Mouse (Mus musculus): ENCODE results near the gene Eps8. TPM values are rescaled to one million over a fixed set of nuclear protein-coding genes. Genes with fewer than 3 reads are reported as not detected.
A peak's percentile ranks its signal among the peaks of the same experiment; 100 is the strongest.

Eps8 gene
- polyA plus RNA-seq, 1 experiment from 2014 or later, result 2.5 TPM

DNA sequence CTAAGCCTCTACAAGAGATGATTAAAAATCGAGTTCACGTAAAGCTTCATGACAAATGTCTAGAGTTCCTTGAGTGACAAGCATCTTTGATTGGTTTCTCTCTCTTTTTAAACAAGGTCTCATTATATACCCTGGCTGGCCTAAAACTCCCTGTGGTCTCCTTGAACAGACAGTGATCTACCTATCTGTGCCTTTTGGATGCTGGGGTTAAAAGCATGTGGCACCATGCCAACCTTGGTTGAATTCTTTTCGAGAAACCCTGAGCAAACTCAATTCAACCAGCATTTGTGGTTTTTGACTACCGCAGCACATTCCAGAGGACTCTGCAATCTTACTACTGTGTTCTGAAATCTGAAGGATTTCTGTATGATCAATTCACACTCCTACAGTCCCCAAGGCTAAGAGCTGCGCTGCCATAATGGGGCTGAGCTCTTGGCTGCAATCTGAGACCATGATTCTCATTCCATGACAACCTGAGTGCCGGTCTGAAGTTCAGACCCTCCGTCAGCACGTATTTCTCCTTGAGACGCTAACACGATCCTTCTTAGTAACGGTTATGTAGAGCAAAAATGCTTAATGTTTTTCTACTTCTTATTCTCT is 33.9 kb upstream of the Eps8 start:
- H3K27me3 ChIP-seq (replicated peaks; ENCODE audit: control insufficient read depth, insufficient read depth, low read length), result no peaks in the 10 kb centered on the region
- DNase-seq (ENCODE audit: low spot score), result no peak
- no peak overlapping the region for H3K27ac ChIP-seq (ENCODE audit: low read depth, low read length)
- no peak overlapping the region for H3K4me2 ChIP-seq
- no peaks in the 10 kb centered on the region for H3K4me1 ChIP-seq (replicated peaks; ENCODE audit: control insufficient read depth, insufficient read depth, low read length)
- 89% methylated on average over 11 of the region's 11 CpGs for WGBS
- H3K36me3 ChIP-seq (ENCODE audit: control insufficient read depth, insufficient read depth, low read length), result no peaks in the 10 kb centered on the region
- no peak overlapping the region for H3K4me3 ChIP-seq (ENCODE audit: low read depth, low read length)
- ATAC-seq (replicated peaks; ENCODE audit: low FRiP score), result no peak
- H3K9me3 ChIP-seq (ENCODE audit: control insufficient read depth, low read length), result no peaks in the 10 kb centered on the region
- H3K9ac ChIP-seq (ENCODE audit: low read depth, low read length), result no peak overlapping the region

GRCm38 (mm10) chr6:137688079-137688478 is 33.4 kb upstream of the Eps8 start:
- no peaks in the 10 kb centered on the region for H3K9me3 ChIP-seq (ENCODE audit: control insufficient read depth, low read length)
- no peaks in the 10 kb centered on the region for H3K36me3 ChIP-seq (ENCODE audit: control insufficient read depth, insufficient read depth, low read length)
- no peak for DNase-seq (ENCODE audit: low spot score)
- H3K4me3 ChIP-seq (ENCODE audit: low read depth, low read length), result no peak overlapping the region
- H3K4me2 ChIP-seq, result no peak overlapping the region
- 79% methylated on average over 3 of the region's 3 CpGs for WGBS
- no peaks in the 10 kb centered on the region for H3K4me1 ChIP-seq (replicated peaks; ENCODE audit: control insufficient read depth, insufficient read depth, low read length)
- no peak overlapping the region for H3K9ac ChIP-seq (ENCODE audit: low read depth, low read length)
- H3K27ac ChIP-seq (ENCODE audit: low read depth, low read length), result no peak overlapping the region
- no peak for ATAC-seq (replicated peaks; ENCODE audit: low FRiP score)
- H3K27me3 ChIP-seq (replicated peaks; ENCODE audit: control insufficient read depth, insufficient read depth, low read length), result no peaks in the 10 kb centered on the region

DNA sequence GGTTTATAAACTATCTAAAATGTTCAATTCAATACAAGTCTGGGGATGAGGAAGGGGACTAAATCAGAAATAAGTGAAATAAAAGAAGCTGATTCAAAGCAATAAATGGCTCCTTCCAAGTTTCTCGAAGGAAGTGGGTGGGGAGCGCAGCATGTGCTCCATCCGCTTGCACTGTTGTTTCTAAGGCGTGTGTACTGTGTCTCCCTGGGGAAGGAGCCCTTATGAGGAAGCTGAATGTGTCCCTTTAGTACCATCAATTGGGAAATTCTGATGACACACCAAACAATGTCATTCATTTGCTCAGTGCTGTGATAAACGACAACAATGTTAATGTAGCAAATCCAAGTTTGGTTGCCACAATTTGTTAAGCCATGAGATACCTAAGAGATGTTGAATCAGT is 33.0 kb upstream of the Eps8 start:
- ATAC-seq (replicated peaks; ENCODE audit: low FRiP score) (no peak), DNase-seq (ENCODE audit: low spot score) (no peak)
- Histone ChIP-seq H3K36me3 (ENCODE audit: control insufficient read depth, insufficient read depth, low read length) (no peaks in the 10 kb centered on the region), H3K27ac (ENCODE audit: low read depth, low read length) (no peak overlapping the region), H3K4me3 (ENCODE audit: low read depth, low read length) (no peak overlapping the region), H3K9ac (ENCODE audit: low read depth, low read length) (no peak overlapping the region), H3K27me3 (replicated peaks; ENCODE audit: control insufficient read depth, insufficient read depth, low read length) (no peaks in the 10 kb centered on the region), H3K9me3 (ENCODE audit: control insufficient read depth, low read length) (no peaks in the 10 kb centered on the region), H3K4me2 (no peak overlapping the region), H3K4me1 (replicated peaks; ENCODE audit: control insufficient read depth, insufficient read depth, low read length) (no peaks in the 10 kb centered on the region)
- 85% methylated on average over 5 of the region's 5 CpGs for WGBS

- H3K27ac ChIP-seq (ENCODE audit: low read depth, low read length), result no peak overlapping the region
- H3K9me3 ChIP-seq (ENCODE audit: control insufficient read depth, low read length), result no peaks in the 10 kb centered on the region
- 77% methylated on average over 2 of the region's 2 CpGs for WGBS
- no peak overlapping the region for H3K4me3 ChIP-seq (ENCODE audit: low read depth, low read length)
- H3K4me2 ChIP-seq, result no peak overlapping the region
- H3K27me3 ChIP-seq (replicated peaks; ENCODE audit: control insufficient read depth, insufficient read depth, low read length), result no peaks in the 10 kb centered on the region
- H3K36me3 ChIP-seq (ENCODE audit: control insufficient read depth, insufficient read depth, low read length), result no peaks in the 10 kb centered on the region
- DNase-seq (ENCODE audit: low spot score) (no peak), ATAC-seq (replicated peaks; ENCODE audit: low FRiP score) (no peak)
- H3K4me1 ChIP-seq (replicated peaks; ENCODE audit: control insufficient read depth, insufficient read depth, low read length), result no peaks in the 10 kb centered on the region
- no peak overlapping the region for H3K9ac ChIP-seq (ENCODE audit: low read depth, low read length)
These were observed 28.0 kb upstream of the Eps8 start for GRCm38 (mm10) chr6:137682629-137683028.

GRCm38 (mm10) chr6:137681000-137681399 is 26.3 kb upstream of the Eps8 start:
- DNase-seq (ENCODE audit: low spot score) (no peak), ATAC-seq (replicated peaks; ENCODE audit: low FRiP score) (no peak)
- H3K9me3 ChIP-seq (ENCODE audit: control insufficient read depth, low read length), result no peaks in the 10 kb centered on the region
- H3K36me3 ChIP-seq (ENCODE audit: control insufficient read depth, insufficient read depth, low read length), result no peaks in the 10 kb centered on the region
- no peaks in the 10 kb centered on the region for H3K27me3 ChIP-seq (replicated peaks; ENCODE audit: control insufficient read depth, insufficient read depth, low read length)
- no peak overlapping the region for H3K4me2 ChIP-seq
- H3K27ac ChIP-seq (ENCODE audit: low read depth, low read length), result no peak overlapping the region
- no peak overlapping the region for H3K4me3 ChIP-seq (ENCODE audit: low read depth, low read length)
- 87% methylated on average over 2 of the region's 2 CpGs for whole genome bisulfite sequencing
- H3K9ac ChIP-seq (ENCODE audit: low read depth, low read length), result no peak overlapping the region
- H3K4me1 ChIP-seq (replicated peaks; ENCODE audit: control insufficient read depth, insufficient read depth, low read length), result no peaks in the 10 kb centered on the region

GRCm38 (mm10) chr6:137676581-137676980 is 21.9 kb upstream of the Eps8 start:
- H3K27ac ChIP-seq (ENCODE audit: low read depth, low read length), result no peak overlapping the region
- no peaks in the 10 kb centered on the region for H3K4me1 ChIP-seq (replicated peaks; ENCODE audit: control insufficient read depth, insufficient read depth, low read length)
- no peak overlapping the region for H3K9ac ChIP-seq (ENCODE audit: low read depth, low read length)
- no peak overlapping the region for H3K4me3 ChIP-seq (ENCODE audit: low read depth, low read length)
- no peak overlapping the region for H3K4me2 ChIP-seq
- no peak for DNase-seq (ENCODE audit: low spot score)
- ATAC-seq (replicated peaks; ENCODE audit: low FRiP score), result no peak
- H3K9me3 ChIP-seq (ENCODE audit: control insufficient read depth, low read length), result no peaks in the 10 kb centered on the region
- no peaks in the 10 kb centered on the region for H3K27me3 ChIP-seq (replicated peaks; ENCODE audit: control insufficient read depth, insufficient read depth, low read length)
- no peaks in the 10 kb centered on the region for H3K36me3 ChIP-seq (ENCODE audit: control insufficient read depth, insufficient read depth, low read length)
- WGBS, result 83% methylated on average over 12 of the region's 12 CpGs

DNA sequence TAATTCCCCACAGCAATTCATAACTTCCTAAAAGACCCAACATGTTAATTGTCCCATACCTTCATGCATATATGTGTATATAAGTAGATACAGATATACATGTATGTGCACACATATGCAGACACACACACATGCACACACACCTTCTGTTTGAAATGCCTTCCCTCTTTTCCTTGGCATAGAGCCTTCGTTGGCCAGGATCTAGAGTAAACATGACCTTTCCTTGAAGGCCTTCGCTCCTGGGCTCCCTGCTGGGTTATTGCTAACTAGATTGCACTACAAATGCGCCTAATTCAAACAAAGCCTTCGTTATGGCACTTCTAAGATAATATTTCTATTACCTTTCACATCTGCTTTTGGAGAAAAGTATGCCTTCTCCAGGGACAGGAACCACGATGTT is 20.9 kb upstream of the Eps8 start:
- Histone ChIP-seq H3K9me3 (ENCODE audit: control insufficient read depth, low read length) (no peaks in the 10 kb centered on the region), H3K36me3 (ENCODE audit: control insufficient read depth, insufficient read depth, low read length) (no peaks in the 10 kb centered on the region), H3K4me1 (replicated peaks; ENCODE audit: control insufficient read depth, insufficient read depth, low read length) (no peaks in the 10 kb centered on the region), H3K27me3 (replicated peaks; ENCODE audit: control insufficient read depth, insufficient read depth, low read length) (no peaks in the 10 kb centered on the region), H3K4me2 (no peak overlapping the region), H3K4me3 (ENCODE audit: low read depth, low read length) (no peak overlapping the region), H3K9ac (ENCODE audit: low read depth, low read length) (no peak overlapping the region), H3K27ac (ENCODE audit: low read depth, low read length) (no peak overlapping the region)
- WGBS, result 73% methylated on average over 5 of the region's 5 CpGs
- DNase-seq (ENCODE audit: low spot score) (no peak), ATAC-seq (replicated peaks; ENCODE audit: low FRiP score) (no peak)

DNA sequence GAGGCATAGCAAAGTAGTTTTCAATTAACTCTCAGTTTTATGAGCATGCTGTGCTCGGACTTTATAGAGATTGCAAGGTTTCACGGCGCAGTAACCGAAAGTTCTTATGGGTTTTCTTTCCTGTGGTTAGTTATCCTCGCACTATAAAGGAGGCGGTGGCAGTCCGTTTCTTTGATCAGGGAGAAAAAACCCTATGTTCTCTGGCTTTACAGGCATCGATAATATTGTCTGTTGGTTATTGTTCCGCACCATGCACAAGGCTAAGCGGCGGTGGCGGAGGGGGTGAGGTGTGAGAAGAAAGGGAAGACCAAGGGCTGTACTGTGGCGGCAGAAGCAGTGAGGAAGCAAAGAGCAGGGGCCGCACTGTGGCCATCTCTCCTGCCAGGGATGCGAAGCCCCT is 18.6 kb upstream of the Eps8 start:
- H3K4me1 ChIP-seq (replicated peaks; ENCODE audit: control insufficient read depth, insufficient read depth, low read length), result no peaks in the 10 kb centered on the region
- ATAC-seq (replicated peaks; ENCODE audit: low FRiP score) (no peak), DNase-seq (ENCODE audit: low spot score) (no peak)
- H3K27me3 ChIP-seq (replicated peaks; ENCODE audit: control insufficient read depth, insufficient read depth, low read length), result no peaks in the 10 kb centered on the region
- no peaks in the 10 kb centered on the region for H3K9me3 ChIP-seq (ENCODE audit: control insufficient read depth, low read length)
- WGBS, result 88% methylated on average over 15 of the region's 15 CpGs
- no peak overlapping the region for H3K4me3 ChIP-seq (ENCODE audit: low read depth, low read length)
- no peak overlapping the region for H3K27ac ChIP-seq (ENCODE audit: low read depth, low read length)
- H3K9ac ChIP-seq (ENCODE audit: low read depth, low read length), result no peak overlapping the region
- no peak overlapping the region for H3K4me2 ChIP-seq
- H3K36me3 ChIP-seq (ENCODE audit: control insufficient read depth, insufficient read depth, low read length), result no peaks in the 10 kb centered on the region

DNA sequence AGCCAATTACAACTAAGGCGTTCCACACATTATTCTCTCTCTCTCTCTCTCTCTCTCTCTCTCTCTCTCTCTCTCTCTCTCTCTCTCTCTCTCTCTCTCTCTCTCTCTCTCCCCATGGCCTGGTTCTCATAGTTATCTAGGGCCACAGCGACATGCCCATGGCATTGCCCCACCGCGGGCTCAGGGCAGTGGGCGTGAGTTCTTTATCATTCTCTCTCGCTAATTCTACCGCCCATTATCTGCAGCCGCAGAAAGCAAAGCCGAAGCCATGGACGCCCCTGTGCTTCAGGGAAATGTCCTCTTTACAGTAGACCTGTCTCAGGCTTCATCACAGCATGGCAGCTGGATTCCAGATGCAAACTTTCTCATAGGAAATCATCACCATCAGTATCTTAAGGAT is 16.9 kb upstream of the Eps8 start:
- DNase-seq (ENCODE audit: low spot score) (no peak), ATAC-seq (replicated peaks; ENCODE audit: low FRiP score) (peak; percentile 69)
- no peaks in the 10 kb centered on the region for H3K27me3 ChIP-seq (replicated peaks; ENCODE audit: control insufficient read depth, insufficient read depth, low read length)
- no peak overlapping the region for H3K27ac ChIP-seq (ENCODE audit: low read depth, low read length)
- no peak overlapping the region for H3K4me3 ChIP-seq (ENCODE audit: low read depth, low read length)
- no peak overlapping the region for H3K9ac ChIP-seq (ENCODE audit: low read depth, low read length)
- H3K36me3 ChIP-seq (ENCODE audit: control insufficient read depth, insufficient read depth, low read length), result no peaks in the 10 kb centered on the region
- H3K4me2 ChIP-seq, result no peak overlapping the region
- H3K4me1 ChIP-seq (replicated peaks; ENCODE audit: control insufficient read depth, insufficient read depth, low read length), result no peaks in the 10 kb centered on the region
- no peaks in the 10 kb centered on the region for H3K9me3 ChIP-seq (ENCODE audit: control insufficient read depth, low read length)
- WGBS, result 64% methylated on average over 10 of the region's 10 CpGs

Measured in liver, embryonic 11.5 days (tissue).